Mouse (Mus musculus) kidney, postnatal 10 days (tissue): ENCODE measurements around the gene Wbp2.
"Not testable (repeated sequence)": the region's sequence is repeated elsewhere in the genome, so short reads cannot be mapped to it uniquely, and the experiment has no call there.

Experiments used
- DNase-seq: peaks from one replicate; pipeline ENCODE4 v3.0.0; 2021; ENCODE audit warnings: mixed read lengths

The Wbp2 gene

DNA sequence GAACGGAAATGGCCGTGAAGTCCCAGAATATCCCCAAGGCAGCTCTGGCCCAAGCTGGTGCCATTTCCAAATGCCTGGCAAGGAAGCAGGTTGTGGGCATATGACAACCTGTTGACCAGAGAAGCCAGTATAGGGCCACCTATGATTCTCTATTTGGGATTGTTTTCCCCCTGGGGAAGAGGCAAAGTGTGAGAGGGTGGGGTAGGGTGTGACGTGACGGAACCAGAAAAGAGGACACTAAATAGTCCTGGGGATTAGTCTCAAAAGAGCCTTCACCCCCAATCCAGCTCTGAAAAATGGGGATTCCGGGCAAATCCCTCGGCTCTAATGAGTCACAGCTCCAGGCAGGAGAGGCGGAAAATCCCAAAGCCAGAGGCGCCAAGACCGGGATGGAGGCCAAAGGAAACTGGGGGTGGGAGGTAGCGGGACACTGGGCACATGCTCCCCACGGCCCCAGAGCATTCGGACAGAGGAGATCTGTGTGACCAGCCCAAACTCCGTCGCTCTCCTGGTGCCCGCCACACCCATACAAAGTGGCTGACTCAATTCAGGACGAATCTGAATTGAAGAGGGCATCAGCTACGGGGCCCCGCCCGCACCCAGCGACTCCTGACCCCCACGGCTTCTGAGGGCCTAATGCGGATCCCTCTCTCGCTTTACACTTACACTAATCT, 21.8 kb upstream of the Wbp2 start:
- DNase-seq: peak; percentile 80

DNA sequence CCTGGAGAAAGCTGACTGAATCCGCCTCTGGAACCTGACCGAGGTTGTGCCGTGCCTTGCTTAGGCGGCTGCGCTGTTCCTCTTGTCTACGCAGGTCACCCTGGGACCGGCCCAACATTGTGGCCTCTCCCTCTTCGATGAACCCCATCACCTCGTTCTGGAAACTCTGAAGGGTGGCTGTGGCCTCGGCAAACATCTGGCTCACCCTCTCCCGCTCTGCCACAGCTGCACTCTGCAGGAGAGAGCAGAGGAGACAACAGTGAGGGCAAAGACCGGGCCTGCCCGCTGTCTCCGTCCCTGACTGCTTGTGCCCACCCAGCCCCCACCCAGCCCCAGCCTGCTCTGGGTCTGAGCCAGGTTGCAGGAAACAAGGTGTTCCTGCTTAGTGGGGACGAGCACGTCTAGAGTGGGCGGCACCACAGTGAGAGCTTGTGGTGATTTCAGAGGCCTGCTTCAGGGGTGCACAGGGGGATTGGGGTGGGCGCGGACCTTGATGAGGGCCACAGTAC, 21.0 kb upstream of the Wbp2 start:
- DNase-seq: no peak

DNA sequence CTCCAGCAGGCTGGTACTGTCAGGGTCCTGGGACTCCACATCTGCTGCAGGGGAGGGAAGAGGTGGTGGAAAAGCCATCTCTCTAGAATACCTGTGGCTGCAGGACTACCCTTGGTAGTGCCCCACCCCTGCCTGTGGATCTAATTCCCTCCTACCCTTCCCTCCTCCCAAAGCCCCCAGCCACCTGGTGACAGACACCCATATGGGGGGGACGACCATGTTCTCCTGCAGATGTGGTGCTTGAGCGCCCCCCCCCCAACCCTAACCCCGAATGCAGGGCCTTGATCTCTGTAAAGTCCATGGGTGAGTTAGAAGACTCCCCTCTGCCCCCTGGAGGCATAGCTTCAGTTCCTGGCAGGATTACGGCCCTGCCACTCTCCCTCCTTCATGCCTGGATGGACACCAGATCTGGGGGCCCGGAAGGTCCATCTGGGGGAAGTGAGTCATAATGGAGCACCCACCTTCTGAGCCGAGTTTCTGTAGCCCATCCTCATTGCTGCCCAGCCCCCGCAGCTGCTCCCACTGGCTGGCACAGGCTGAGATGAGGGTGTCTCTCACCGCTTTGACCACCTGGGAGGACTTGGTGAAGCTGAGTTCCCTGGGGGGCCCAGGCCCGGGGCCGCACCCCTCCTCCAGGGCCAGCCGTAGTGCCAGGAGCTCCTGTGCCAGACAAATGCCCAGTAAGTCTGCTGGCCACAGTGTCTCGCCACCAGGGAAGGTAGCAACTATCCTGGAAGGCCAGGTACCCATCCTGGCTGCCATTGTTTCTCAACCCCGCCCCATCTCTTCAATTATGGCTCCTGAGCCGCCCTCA, 20.4 kb upstream of the Wbp2 start:
- no peak for DNase-seq

DNA sequence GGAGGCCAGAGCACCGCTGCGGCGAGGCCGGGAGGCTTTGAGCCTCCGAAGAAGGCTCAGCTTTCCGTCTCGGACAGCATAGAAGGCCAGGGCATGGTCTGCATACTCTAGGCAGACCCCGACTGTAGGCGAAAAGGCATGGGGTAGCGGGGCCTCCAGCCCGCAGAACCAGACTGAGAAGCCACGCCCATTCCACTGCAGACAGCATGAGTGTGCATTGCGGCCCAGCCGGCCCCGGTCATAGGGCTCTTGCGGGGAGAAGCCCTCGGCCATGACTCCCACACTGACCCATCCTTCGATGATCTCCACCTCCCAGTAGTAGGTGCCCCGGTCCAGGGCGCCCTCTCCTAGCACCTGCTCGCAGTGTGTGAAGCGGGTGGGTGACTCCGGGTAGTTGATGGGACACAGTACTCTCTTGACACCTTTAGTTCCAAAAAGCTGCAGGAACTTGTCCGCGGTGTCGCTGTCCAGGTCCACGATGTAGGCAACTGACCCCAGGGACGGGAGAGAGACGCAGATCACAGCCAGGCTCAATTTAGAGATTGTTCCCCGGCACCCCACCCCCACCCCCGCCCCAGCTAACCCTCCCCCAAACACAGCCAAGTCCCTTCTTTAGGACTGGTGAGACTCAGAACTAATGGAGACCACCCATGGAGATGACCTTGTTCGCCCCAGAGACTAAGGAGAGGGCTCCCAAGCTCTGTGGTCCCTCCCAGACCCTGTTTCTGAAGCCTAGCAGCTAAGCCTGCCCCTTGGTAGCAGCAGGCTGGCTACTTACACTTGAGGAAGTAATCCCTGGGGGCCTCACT, 19.6 kb upstream of the Wbp2 start:
- DNase-seq: peak; percentile 58

DNA sequence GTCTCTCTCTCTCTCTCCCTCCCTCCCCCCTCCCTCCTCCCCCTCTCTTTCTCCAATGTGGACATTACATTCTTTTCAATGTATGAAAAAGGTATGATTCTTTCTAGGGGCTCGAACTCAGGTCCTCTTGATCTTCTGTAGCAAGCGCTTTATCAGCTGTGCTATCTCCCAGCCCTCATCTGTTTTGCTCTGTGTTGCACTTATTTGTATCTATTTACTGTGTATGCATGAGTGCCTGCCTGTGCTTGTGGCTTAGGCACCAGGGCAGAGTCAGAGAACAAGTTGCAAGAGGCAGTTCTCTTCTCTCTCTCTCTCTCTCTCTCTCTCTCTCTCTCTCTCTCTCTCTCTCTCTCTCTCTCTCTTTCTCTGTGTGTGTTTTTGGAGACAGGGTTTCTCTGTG, 18.3 kb upstream of the Wbp2 start:
- no peak for DNase-seq

DNA sequence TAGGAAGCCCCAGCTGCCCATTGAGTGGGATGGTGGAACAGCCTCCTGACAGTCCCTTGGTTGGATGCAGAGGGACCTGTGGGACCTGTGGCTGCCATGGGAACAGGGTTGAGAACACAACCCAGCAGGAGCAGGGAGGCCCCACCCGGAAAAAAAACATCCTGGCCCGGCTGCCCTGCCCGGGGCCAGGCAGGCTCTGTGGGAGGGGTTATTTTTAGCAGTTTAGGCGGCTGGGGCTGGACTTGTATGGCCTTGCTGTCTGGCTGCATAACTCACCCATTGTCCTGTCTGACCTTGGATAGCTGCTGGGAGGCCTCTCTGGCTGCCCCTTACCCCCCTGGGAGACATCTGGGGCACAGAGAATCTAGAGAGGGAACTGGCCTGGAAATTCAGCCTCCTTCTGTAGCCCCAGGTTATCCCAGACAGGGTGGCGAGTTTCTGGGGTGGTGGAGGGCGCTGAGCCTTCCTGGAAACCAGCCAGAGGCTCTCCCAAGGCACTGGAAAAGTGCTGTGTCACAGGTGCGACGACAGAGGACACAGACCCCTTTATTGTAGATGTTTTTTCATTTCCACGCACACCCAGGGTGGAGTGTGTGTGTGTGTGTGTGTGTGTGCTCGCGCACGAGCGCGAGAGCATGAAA, 17.3 kb upstream of the Wbp2 start:
- peak; percentile 80 for DNase-seq

DNA sequence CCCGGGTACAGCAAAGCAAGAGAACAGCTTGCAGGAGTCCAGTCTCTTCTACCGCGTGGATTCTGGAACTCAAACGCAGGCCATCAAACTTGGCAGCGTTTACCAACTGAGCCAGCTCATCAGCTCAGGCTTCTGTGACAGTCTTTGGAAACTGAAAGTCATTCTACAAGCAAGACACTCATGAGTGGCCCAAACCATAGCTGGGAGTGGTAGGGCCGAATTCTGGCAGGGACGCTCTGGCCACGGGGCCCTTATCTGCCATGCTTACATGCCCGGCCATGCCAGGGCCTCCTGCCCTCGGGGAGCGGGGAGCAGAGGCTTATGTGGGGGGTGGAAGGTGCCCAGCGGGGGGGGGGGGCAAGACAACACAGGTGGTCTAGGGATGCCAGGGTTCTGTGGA, 16.8 kb upstream of the Wbp2 start:
- DNase-seq: no peak

DNA sequence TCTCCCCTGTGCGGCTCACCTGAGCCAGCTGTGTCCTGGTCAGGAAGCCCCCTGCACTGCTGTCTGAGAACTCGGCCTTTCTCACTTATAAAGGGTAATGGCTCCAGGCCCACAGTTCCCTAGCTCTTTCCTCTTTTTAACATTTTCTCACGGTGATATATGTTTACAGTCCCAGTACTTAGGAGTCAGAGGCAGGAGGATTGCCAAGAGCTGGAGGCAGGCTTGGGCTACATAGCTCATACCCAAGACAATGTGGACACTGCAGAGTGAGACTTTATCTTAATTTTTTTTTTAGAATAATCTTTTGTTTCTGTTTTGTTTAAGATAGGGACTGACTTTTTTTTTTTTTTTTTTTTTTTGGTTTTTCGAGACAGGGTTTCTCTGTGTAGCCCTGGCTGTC, 15.7 kb upstream of the Wbp2 start:
- DNase-seq: no peak

DNA sequence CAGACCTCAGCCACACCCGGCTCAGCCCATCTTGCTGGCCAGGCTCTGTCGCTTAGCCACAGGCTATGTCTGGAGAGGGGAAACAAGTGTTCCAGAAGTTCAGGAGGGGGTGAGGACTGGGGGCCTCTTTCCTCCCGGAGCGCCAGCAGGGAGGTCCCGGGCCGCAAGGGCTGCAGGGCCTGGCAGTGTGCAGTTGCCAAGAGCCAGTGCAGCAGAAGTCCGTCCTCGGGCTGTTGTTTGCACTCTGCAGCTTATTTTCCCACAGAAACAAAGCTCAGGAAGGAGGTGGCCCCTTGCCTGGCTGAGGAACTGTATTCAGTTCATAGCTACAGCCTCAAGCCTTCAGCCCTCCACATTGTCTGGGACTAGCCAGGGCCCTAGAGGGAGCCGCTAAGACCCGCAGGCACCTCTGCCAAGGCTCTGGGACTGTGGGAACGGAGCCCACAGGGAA, 15.2 kb upstream of the Wbp2 start:
- peak; percentile 70 for DNase-seq

DNA sequence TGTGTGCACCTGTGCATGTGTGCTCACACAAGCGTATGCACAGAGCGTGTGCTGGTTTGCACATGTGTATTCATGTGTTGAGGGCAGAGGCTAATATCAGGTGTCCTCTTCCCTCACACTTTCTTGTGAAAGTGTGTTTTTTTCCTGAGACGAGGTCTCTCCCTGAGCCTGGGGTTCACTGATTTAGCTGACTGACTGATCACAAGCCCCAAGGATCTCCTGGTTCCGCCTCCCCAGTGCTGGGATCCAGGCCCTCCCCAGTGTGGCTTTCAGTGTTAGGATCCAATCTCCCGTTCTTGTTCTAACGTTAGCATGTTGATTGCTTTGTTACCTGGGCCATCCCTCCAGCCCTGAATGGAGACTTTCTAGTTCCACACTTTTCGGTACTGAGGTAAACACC, 14.0 kb upstream of the Wbp2 start:
- no peak for DNase-seq

DNA sequence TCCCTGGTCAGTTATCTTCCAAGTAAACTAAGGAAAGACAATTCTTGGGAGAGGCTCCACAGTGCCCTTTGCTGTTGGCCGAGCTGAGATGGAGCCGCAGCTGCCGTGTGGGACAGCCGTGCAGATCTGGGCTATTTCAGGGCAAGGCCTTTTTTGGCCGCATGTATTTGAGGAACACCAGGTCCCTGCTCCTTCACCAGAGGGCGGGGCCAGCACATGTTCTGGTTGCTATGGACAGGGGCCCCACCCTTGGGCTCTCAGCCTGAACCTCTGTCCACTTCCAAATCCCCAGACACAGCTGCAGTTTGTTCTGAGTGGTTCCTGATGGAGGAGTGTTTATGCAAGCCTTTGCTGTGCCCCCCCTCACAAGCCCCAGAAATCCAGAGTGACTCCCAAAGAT, 13.6 kb upstream of the Wbp2 start:
- DNase-seq: peak; percentile 65

DNA sequence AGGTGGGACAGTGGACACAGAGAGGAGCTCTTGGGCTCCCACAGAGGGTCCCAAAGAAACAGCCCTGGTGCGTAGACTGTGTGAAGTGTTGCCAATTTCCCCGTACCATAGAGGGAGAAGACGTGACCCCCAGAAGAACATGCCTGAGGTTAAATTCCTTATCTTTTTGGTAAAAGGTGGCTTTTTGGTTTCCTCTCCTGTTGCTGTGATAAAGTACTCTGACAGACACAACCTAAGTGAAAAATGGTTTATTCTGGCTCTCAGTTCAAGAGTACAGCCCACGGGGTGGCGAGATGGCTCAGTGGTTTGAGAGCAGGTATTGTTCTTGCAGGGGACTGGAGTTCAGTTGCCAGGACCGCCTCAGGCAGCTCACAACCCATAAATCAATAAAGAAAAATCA, 12.7 kb upstream of the Wbp2 start:
- DNase-seq: no peak

DNA sequence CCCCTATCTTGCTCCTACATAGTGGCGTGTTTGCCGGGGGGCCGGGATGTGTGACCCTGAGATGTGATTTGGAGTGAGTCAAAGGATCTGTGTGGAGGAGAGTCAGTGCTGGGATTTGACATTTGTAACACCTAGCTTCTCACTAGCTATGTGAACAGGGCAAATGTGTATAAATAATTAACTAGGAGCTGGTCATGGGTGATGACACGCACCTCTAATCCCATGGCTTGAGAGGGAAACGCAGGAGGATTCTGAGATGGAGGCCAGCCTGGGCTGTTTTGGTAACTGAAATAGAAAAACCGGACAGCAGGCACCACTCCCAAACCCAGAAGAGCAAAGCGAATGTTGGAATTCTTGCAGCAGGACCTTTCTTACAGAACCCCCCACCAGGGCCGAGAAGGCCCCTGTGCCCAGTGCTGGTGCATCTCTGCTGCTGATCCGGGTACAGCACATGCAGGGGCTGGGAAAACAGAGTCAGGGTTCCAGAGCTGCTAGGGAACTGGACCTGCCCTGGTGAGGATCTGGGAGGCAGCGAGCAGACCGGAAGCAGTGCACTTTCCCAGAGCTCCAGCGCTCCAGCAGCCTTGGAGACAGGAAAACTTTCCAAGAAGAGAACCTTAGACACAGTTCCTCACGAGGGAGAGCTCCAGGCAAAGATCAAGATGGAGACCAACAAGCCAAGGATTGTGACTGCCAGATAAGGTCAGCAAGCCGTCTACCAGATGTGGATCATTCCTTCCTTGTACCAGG, 12.1 kb upstream of the Wbp2 start:
- DNase-seq: peak; percentile 67

DNA sequence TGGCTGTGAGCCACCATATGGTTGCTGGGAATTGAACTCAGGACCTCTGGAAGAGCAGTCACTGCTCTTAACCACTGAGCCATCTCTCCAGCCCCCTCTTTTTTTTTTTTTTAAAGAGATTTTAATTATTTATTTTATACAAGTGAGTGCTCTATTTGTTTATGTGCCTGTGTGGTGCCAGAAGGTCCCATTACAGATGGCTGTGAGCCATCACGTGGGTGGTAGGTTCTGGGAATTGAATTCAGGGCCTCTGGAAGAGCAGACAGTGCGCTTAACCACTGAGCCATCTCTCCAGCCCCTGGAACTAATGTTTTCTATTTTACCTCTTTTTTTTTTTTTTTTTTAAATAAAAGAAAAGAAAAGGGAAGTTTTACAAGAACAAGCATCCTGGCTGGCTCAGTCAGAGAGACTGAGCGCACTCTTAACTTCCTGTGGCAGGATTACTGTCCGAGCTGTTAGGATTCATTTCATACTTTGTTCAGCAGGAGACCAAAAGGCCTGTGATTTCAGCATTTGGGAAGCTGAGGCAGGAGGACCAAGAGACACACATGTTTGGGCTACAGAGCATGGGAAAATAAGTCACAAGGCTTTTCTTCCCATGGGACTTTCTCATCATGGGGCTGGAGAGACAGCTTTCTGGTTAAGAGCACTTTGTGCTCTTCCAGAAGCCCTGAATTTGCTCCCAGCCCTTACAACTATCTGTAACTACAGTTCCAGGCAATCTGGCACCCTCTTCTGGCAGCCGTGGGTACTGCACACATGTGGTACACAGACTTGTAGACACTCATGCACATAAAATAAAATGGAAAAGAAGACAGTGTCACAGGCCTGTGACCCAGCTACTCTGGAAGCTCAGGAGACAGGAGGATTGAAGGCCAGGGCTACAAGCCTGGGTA, 9.7 kb upstream of the Wbp2 start:
- no peak for DNase-seq

DNA sequence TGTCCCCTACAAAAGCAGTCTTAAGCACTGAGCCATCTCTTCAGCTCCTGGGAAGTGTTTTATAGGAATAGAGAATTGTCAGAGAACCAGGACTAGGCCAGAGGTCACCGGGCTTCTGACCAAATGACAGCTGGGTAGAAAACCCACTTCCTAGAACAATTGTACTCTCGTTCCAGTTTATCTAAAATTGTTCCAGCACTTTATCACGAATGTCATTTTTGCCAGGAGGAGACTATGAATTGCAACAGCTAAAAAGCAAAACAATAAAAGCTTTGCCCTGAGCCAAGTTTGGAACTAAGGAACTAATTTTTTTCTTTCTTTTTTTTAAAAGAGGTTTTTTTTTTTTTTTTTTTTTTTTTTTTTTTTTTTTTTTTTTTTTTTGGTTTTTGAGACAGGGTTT, 8.8 kb upstream of the Wbp2 start:
- peak; percentile 80 for DNase-seq

DNA sequence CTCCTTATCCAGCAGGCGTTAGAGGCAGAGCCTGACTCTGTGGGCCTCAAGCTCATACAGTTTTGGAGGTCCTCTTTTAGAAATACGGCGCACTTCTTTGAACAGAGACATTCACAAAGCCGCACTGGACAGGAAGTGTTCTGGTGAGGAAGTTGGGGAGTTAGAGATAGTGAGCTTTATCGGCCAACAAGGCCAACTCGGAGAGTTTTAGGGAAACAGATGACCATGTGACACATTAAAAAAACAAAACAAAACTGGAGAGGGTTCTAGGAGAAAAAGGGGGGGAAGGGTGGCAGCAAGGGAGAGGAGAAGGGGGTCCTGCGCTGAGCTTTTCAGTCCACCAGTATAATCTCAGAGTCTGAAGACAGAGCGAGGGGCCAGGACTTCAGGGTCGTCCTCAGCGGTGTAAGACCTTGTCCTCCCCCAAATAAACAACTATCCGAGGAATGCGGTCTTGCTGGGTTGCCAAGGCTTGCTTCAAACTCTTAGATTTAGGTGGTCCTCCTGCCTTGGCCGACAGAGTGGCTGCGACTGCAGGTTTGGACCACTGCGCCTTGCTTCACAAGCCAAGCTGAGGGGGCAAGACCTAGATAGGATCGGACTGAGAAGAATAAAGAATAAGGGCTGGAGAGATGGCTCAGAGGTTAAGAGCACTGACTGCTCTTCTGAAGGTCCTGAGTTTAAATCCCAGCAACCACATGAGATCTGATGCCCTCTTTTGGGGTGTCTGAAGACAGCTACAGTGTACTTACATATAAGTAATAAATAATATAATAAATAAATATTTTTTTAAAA, 7.2 kb upstream of the Wbp2 start:
- no peak for DNase-seq

DNA sequence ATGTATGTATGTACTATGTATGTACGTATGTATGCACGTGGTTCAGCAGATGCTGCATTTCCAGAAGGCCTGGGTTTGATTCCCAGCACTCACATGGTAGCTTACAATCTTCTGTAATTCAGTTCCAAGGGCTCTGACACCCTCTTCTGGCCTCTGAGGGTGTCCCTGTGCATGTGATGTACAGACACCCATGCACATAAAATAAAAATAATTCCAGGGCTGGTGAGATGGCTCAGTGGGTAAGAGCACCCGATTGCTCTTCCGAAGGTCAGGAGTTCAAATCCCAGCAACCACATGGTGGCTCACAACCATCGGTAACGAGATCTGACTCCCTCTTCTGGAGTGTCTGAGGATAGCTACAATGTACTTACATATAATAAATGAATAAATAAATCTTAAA, 6.2 kb upstream of the Wbp2 start:
- not testable (repeated sequence) for DNase-seq

DNA sequence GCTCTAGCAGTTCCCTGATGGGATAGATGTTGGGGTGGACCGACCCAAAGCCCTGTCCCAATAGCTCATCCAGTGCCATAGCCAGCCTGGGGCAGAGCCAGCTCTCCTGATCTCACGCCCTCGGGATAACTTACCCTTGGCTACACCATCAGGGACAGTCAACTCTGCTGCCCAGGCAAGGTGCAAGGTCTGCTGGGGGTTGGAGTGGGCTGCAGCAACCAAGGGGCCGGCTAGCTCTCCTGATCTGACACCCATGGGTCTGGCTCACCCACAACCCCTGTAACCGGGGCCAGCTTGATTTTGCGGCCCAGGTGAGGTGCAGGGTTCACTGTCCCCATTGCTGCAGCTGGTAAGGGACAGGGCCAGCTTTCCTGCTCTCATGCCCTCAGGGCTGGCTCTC, 4.8 kb upstream of the Wbp2 start:
- DNase-seq: no peak

DNA sequence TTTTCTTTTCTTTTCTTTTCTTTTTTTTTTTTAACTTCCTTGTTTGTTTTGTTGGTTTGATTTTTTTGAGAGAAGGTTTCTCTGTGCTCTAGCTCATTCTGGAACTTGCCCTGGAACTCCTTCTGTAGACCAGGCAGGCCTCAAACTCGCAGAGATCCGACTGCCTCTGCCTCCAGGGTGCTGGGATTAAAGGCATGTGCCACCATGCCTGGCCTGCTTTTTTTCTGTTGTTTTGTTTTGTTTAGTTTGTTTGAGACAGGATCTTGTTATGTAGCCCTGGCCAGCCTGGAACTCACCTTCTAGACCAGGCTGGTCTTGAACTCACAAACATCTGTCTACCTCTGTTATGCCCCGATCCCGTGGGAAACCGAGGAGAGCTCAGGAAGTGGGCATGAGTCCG, 2.8 kb upstream of the Wbp2 start:
- no peak for DNase-seq

DNA sequence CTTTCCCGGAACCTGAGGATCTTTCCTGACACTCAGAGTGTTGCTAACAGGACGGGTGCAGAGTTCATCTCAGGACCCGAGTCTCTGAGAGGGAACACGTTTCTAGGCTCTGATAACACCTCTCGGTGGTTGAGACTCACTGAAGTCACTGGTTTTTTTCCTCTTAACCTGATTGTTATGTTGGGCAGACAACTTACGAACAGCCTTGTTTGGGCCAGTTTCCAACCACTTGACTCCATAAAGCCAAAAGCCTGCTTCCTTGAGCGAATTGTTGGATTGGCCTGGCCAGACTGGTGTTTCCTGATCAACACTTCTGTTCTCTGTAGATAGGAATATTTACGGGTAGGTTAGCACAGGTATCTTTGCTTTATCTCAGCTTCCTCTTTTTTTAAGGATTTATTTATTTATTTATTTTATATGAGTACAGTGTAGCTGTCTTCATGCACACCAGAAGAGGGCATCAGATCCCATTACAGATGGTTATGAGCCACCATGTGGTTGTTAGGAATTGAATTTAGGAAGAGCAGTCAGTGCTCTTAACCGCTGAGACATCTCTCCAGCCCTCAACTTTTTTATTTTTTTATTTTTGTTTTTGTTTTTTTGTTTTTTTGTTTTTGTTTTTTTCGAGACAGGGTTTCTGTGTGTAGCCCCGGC, 2.1 kb upstream of the Wbp2 start:
- DNase-seq: no peak
